Mouse (Mus musculus) gastrocnemius, adult 8-10 months (tissue): ENCODE measurements around the gene Gimap1. TPM values are rescaled to one million over a fixed set of nuclear protein-coding genes. Genes with fewer than 3 reads are reported as not detected.

Experiments
- DNase-seq, 2 experiments: peaks; one replicate each; pipeline ENCODE4 v3.0.0; 2022; ENCODE audit warnings: low spot score in 2 of 2
- total RNA-seq, 4 experiments: library from RNA; stranded (reverse); gene quantifications; 2 replicates each; pipeline ENCODE4 v1.2.4; 2022

Gene Gimap1
- total RNA-seq: 1 to 10 TPM; 1.5 to 3.1 (median 2.2) TPM

DNA sequence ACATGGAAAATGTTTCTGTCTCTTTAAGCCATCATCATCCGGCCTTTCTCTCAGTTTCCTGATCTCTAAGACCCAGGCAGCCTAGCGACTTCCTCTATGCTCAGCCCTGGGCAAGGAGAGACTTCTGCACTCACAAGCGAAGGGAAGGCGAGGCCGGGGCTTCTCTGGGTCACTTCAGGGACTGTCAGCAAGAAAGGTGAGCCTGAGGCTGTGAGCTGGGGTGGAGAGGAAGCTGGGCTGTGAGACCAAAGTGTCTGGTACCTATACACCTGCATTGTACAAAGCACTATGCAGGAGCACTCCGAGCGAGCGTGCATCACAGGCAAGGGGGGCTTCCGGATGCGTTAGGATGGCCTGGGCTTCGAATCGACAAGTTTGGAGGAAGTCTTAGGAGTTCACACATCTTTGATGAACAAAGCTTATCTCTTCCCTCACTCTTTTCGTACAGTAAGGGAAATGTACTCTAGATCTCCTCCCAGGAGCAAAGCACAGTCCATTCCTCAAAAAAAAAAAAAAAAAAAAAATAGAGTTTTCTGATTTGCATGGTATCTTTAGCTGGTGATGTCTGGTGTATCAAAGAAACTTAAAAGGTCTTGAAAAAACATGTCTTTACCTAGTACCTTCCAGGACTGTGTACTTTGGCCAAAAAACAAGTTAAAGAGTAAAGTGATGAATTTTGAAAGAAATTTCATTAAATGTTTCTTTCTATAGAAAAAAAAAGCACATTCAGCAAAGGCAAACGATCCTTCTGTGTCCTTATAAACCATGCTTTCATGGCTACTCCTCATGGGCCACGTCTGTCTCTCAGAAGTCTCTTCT, at the start of gene Gimap1:
Gene Gimap1 (plus strand): TSS at position 94 of the 819 bp plus-strand sequence.
- DNase-seq: no peak

- DNase-seq: no peak
Measured at GRCm38 (mm10) chr6:48689320-48689719, 49.5 kb upstream of the Gimap1 start.

DNA sequence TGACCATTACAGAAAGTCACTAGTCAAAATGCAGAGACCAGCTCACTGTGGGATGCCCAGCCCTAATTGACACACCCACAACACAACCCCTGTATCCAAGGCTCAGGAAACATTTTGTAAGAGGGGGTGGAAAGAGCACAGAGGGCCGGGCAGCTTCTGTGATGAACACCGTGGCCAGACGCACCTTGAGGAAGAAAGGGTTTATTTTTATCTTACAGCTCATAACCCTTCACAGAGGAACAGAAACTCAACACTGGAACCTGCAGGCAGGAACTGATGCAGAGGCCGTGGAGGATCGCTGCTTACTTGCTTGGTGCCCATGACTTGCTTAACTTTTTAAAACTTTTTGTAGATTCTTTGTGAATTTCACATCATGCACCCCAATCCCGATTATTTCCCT, 45.9 kb upstream of the Gimap1 start:
- no peak for DNase-seq

DNA sequence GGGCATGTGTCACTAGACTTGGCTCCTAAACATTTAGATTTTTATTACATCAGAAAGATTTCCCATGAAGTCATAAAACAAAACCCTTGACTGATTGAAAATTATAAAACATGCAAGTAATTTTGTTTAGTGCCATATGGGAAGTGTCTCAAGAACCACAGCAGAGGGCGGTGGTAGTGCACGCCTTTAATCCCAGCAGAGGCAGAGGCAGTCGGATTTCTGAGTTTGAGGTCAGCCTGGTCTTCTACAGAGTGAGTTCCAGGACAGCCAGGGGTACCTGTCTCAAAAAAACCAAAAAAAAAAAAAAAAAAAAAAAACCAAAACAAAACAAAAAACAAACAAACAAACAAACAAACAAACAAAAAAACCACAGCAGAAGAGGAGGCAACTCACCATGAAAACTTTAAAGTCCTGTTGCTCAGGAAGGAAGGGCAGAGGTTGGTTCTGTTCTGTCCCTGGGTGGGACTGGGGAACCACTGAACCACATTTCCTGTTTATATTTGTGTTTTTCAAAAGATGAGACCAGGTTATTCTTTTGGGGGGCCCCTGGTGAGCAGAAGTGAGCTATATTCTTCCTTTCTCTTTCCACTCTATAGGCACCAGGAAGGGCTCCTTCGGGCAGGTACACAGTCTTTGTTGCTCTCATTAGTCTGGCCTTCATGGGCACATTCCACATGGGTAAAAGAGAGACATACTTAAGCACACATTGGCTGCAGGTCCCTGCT, 41.9 kb upstream of the Gimap1 start:
- DNase-seq: no peak

GRCm38 (mm10) chr6:48697555-48697930, 41.3 kb upstream of the Gimap1 start:
- DNase-seq: no peak

GRCm38 (mm10) chr6:48698066-48698856, 40.6 kb upstream of the Gimap1 start:
- no peak for DNase-seq

GRCm38 (mm10) chr6:48698888-48699287, 40.0 kb upstream of the Gimap1 start:
- no peak for DNase-seq

DNA sequence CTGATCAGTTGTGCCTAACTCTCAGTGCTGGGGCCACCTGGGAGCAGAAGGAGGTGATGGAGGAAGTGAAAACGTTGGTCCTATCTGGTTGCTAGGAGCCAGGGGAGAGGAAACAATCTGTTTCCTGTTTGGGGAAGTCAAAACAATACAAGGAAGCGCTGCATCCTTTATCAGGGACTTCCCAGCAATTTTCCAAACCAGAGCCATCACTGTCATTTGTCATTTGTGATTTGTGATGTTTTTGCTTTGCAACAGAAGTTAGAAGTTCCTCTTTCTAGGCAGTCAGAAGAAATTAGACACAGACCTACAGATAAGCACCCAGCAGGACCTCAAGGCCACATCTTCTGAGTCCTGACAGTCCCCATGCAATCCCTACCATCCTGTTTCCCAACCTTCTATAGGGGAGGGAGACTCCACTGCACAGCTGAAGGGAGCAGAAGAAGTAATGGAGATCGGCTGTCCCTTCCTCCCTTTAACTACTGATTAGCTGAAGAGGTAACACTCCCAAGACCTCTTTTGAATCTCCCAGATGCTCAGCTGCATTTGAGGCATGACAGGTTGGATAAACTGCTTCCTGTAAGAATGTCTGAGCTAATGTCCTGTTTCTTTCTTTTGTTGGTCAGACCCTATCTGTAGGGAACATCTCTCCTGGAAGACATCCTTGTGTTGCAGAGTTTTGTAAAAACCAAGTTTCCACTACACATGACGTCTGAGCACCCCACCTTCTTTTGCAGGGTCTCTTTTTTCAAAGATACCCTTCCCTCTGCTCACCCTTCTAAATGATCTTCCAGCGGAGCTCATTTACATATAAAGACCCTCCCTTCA, 38.4 kb upstream of the Gimap1 start:
- no peak for DNase-seq

DNA sequence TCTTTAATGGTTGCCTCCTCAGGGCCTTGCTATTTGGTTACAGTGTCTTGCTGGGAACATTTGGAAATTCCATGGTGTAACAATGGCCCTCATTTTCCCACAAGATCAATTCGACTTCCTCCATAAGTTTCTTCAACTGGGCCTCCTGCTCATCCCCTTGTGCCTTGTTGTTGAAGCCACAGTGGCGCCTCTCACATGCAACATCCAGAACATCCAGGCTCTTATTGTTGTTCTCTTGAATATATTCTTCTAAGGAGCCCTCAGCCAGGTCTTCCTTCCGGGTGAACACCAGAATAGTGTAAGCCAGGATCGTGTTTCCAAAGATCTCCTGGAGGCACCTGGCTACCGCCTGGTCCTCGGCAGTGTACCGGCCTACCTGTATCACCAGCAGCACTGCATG, 36.7 kb upstream of the Gimap1 start:
- no peak for DNase-seq

GRCm38 (mm10) chr6:48702601-48703000, 36.3 kb upstream of the Gimap1 start:
- no peak for DNase-seq

DNA sequence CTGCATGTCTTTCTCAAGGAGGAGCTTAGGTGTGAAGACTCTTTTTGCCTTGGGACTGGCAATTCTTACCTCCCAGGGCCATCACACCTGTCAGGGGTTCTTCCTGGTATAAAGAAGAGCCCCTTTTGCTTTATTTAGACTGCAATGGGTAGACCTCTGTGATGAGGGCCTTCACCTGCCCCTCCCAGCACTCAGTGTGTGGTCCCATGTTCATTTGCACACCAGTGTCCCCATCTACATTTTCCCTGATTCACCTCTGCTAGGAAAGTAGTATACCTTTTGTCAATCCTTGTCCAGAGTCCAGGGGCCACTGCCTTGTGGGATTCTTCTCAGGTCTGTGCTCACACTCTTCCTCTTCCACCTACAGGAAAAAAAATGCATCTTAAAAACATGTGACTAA, 34.7 kb upstream of the Gimap1 start:
- DNase-seq: no peak

GRCm38 (mm10) chr6:48706130-48706529, 32.7 kb upstream of the Gimap1 start:
- no peak for DNase-seq

- DNase-seq: no peak
Measured at GRCm38 (mm10) chr6:48718455-48718854, 20.4 kb upstream of the Gimap1 start, which contains the start of the genes Gm28053 and Gimap7. Gene Gm28053 (plus strand): TSS chr6:48718607. Gene Gimap7 (plus strand): TSS chr6:48718621.

- DNase-seq: no peak
Measured at GRCm38 (mm10) chr6:48720326-48720725, 18.5 kb upstream of the Gimap1 start.

DNA sequence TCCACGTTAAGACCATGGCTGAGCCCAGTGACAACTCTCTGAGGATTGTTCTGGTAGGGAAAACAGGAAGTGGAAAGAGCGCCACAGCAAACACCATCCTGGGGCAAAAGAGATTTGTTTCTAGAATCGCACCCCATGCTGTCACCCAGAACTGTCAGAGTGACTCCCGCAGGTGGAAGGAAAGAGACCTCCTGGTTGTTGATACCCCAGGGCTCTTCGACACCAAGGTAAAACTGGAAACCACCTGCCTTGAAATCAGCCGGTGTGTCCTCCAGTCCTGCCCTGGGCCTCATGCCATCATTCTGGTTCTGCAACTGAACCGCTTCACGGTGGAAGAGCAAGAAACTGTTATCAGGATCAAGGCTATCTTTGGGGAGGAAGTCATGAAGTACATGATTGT, 15.4 kb upstream of the Gimap1 start:
- no peak for DNase-seq

DNA sequence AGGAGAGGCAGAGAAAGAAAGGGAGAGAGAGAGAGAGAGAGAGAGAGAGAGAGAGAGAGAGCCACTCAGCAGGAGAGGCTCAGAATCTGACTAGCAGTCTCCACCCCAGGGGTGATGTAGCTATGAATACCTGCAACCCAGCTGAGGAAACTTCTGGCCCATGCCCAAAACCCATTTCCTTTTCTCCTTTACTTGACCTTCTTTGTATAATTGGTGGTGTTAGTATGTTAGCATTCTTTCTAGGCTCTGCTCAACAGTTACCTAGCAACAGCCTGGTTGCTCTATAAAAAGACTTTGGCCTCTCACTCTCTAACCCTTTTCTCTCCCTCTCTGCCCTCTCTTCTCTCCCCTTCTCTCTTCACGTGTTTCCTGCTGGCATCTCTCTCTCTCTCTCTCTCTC, 13.4 kb upstream of the Gimap1 start:
- DNase-seq: no peak

DNA sequence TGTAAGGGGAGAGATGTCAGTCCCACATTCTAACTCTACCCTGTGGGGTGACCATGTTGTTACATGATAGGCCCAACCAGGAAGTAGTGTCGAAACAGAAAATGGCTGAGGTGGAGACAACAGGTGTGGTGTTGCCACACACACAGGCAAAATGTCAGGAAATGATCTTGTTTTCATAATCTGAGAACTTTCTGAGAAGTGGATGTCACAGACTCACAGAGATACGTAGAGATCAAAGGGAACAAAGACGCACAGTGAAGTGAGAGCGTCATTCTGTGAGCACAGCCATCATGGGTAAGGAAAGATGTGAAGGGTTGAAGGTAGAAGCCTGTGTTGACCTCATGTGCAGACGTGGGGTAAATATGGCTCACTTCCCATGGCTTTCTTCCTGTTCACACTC, 11.1 kb upstream of the Gimap1 start:
- DNase-seq: no peak

- no peak for DNase-seq
Measured at GRCm38 (mm10) chr6:48732864-48733304, 6.0 kb upstream of the Gimap1 start.

- DNase-seq: no peak
Measured at GRCm38 (mm10) chr6:48733660-48734059, 5.2 kb upstream of the Gimap1 start.

- no peak for DNase-seq
Measured at GRCm38 (mm10) chr6:48737053-48737452, 1.8 kb upstream of the Gimap1 start.

GRCm38 (mm10) chr6:48737688-48738087, 1.2 kb upstream of the Gimap1 start:
- no peak for DNase-seq
